Mouse (Mus musculus) kidney, adult 2 months (tissue): ENCODE results near the gene Zfp385a.

Source experiments
- CTCF ChIP-seq: fragments of 200-500 bp; conservative IDR thresholded peaks from 2 replicates; pipeline ENCODE4 v1.5.1; 2011; ENCODE audit warnings: low read depth, mild to moderate bottlenecking, control low read depth, low read length, moderate library complexity, mixed read lengths; ENCODE audit not compliant: insufficient read depth, insufficient read length
- POLR2A ChIP-seq: fragments of 200-500 bp; IDR thresholded peaks from one replicate; pipeline ENCODE4 v1.6.1; 2011; ENCODE audit warnings: low read depth, low read length, control low read depth

GRCm38 (mm10) chr15:103333738-103334137 lies 6.2 kb downstream of the Zfp385a start:
- TF ChIP-seq CTCF (no peak), POLR2A (no peak)
